15 mouse cellular contexts compared by ENCODE assay signal in genomic region chr4:28242272-28242671, GRCm38 (mm10).
"Had no signal": no experiment of that assay in that cellular context is flagged by ENCODE, and none has a peak within 500 bp of the region (broad histone marks: within the 10 kb centered on the region; RNA-seq: fewer than 3 reads in every experiment).

No protein-coding gene starts in this region.

- H3K9ac ChIP-seq: limb, embryonic 12.5 days; liver, embryonic 13.5 days; liver, postnatal 0 days; lung, embryonic 15.5 days had no signal

- ATAC-seq: liver, postnatal 0 days; midbrain, embryonic 16.5 days had no signal

- H3K36me3 ChIP-seq: limb, embryonic 12.5 days; liver, embryonic 13.5 days; lung, embryonic 15.5 days had no signal

- H3K27ac ChIP-seq: limb, embryonic 12.5 days; liver, embryonic 13.5 days; lung, embryonic 15.5 days; macrophage; stomach, postnatal 0 days had no signal

- H3K27me3 ChIP-seq: limb, embryonic 12.5 days; liver, embryonic 13.5 days; lung, embryonic 15.5 days; megakaryocyte, embryonic 14.5 days had no signal

- H3K4me1 ChIP-seq: limb, embryonic 12.5 days; liver, embryonic 13.5 days; lung, embryonic 15.5 days; megakaryocyte, embryonic 14.5 days had no signal

- H3K4me3 ChIP-seq: limb, embryonic 12.5 days; liver, embryonic 13.5 days; lung, embryonic 15.5 days; megakaryocyte, embryonic 14.5 days had no signal

- H3K4me2 ChIP-seq: limb, embryonic 12.5 days; liver, embryonic 13.5 days; lung, embryonic 15.5 days; midbrain, embryonic 11.5 days had no signal

- H3K9me3 ChIP-seq: limb, embryonic 12.5 days; liver, embryonic 13.5 days; lung, embryonic 15.5 days; megakaryocyte, embryonic 14.5 days had no signal

- DNase-seq: kidney, postnatal 25 days; liver; liver, embryonic 13.5 days; liver, postnatal 0 days; lung, postnatal 14 days; right cerebral cortex, postnatal 14 days; thymus, adult 18-20 months; thymus, postnatal 14 days had no signal
